Mouse (Mus musculus) megakaryocyte, embryonic 14.5 days (primary cell): ENCODE data around the gene Ccdc134. TPM values are rescaled to one million over a fixed set of nuclear protein-coding genes. Genes with fewer than 3 reads are reported as not detected.
A peak's percentile ranks its signal among the peaks of the same experiment; 100 is the strongest.

Experiments used
- H3K27me3 ChIP-seq: replicated peaks from 2 replicates; pipeline ENCODE3; 2012; ENCODE audit warnings: inconsistent platforms
- H3K36me3 ChIP-seq: replicated peaks from 2 replicates; pipeline ENCODE3; 2012; ENCODE audit warnings: low read length, inconsistent platforms, mixed read lengths
- H3K4me1 ChIP-seq: 2 replicates; pipeline ENCODE4 v1.6.1; 2012; ENCODE audit warnings: inconsistent platforms
- H3K4me3 ChIP-seq: replicated peaks from 2 replicates; pipeline ENCODE3; 2012; ENCODE audit warnings: moderate library complexity, mild to moderate bottlenecking, inconsistent platforms
- H3K9me3 ChIP-seq: 2 replicates; pipeline ENCODE4 v1.6.1; 2012; ENCODE audit warnings: inconsistent platforms
- FLI1 ChIP-seq: IDR thresholded peaks from 2 replicates; pipeline ENCODE4 v1.6.1; 2012; ENCODE audit warnings: low read length, inconsistent platforms, mixed read lengths
- GATA1 ChIP-seq: IDR thresholded peaks from 3 replicates; pipeline ENCODE4 v1.6.1; 2012; ENCODE audit warnings: mixed read lengths, low read length, inconsistent platforms, borderline replicate concordance
- polyA plus RNA-seq: library from polyadenylated mRNA; stranded (reverse); fragments of >175 nt; gene quantifications from 2 replicates; pipeline ENCODE4 v1.2.3, GENCODE M21; 2012; ENCODE audit warnings: low replicate concordance; ENCODE audit not compliant: insufficient read depth

Ccdc134 gene
- polyA plus RNA-seq, 1 experiment: 4.1 TPM

DNA sequence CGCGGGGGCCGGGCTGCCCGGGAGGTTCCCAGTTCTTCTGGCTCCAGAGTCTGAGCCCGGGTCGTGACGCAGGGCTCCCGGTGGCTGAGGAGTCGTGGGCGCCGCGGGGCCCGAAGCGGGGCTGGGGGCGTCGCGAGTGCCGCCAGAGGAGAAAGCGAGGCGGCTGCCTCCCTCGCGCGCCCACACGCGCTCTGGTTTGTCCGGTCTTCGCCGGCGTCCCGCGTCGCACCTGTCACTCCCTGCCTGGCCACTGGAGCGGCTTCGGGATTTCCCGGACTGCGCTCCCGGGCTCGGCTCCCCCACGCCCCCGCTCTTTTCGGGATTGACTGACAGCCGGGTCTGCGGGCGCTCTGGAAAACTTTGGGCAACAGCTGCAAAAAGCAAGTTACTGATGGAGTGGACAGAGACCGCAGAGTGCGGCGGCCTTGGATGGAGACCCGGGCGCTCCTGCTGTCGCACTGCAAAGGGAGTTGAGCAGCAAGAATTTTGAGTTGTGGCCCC is 19.9 kb downstream of the Ccdc134 start:
- H3K4me1 ChIP-seq: peaks cover 70% of the 10 kb centered on the region
- TF ChIP-seq GATA1 (no peak), FLI1 (no peak)
- H3K4me3 ChIP-seq: peak overlapping the region; percentile 99
- H3K36me3 ChIP-seq: peaks cover 38% of the 10 kb centered on the region
- H3K9me3 ChIP-seq: no peaks in the 10 kb centered on the region
- H3K27me3 ChIP-seq: no peaks in the 10 kb centered on the region

DNA sequence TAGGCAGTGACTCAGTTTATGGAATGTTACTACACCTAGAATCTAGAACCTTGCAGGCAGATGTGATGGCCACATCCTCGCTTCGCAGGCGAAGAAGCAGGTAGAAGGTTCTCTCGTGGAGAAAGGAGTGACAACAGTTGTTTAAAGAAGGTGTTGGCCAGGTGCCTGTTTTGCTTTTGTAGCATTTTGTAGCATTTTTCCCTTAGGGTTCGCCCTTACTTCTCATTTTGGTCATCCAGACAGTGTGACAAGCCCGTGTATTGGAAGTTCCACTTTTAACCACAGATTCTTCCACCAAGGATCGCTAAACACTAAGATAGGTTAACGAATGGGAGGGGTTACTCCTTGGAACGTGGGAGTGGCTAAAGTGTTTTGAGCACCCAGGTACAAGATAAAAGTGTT is 20.8 kb downstream of the Ccdc134 start:
- no peak for TF ChIP-seq GATA1
- no peak for TF ChIP-seq FLI1

DNA sequence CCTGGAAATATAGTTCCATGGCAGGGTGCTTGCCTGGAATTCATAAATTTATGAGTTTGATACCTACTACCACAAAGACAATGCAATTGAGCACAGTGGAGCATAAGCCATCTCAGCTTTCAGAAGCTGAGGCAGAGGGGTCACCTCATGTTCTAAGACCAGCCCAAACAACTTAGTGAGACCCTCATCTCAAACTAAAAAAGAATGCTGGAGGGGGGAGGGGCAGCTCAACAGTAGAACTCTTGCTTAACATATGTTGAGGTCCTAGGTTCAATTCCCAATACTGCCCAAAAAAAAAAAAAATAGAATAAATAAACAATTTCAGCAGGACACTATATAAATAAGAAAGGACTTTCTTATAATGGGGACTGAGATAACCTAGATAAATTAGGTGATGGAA is 22.3 kb downstream of the Ccdc134 start:
- Histone ChIP-seq H3K36me3 (peaks cover 52% of the 10 kb centered on the region), H3K4me1 (peaks cover 81% of the 10 kb centered on the region), H3K4me3 (no peak overlapping the region), H3K9me3 (no peaks in the 10 kb centered on the region), H3K27me3 (no peaks in the 10 kb centered on the region)
- TF ChIP-seq GATA1: no peak
- TF ChIP-seq FLI1: no peak

More for the DNA sequence above, 20.8 kb downstream of the Ccdc134 start:
- no peaks in the 10 kb centered on the region for H3K27me3 ChIP-seq
- peaks cover 42% of the 10 kb centered on the region for H3K36me3 ChIP-seq
- H3K4me1 ChIP-seq: peaks cover 79% of the 10 kb centered on the region
- H3K4me3 ChIP-seq: peak overlapping the region; percentile 99
- H3K9me3 ChIP-seq: no peaks in the 10 kb centered on the region

DNA sequence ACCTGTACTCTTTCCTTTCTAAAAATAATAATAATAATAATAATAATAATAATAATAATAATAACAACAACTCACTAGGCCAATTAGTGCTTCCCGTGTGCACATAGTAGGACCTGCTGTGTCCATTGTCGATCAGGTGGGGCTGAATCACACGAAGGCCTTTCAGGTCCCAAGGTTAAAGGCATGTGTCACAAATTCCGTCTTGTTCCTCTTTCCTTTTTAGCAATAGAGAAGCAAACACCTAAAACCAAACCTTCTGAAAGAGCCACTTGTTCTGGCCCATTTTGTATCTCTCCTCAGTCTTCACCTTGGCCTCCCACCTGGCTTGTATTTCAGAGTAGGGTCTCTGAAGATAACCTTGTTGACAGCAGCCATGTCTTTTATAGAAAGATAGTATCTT is 23.5 kb downstream of the Ccdc134 start:
- no peaks in the 10 kb centered on the region for H3K9me3 ChIP-seq
- H3K4me1 ChIP-seq: peaks cover 81% of the 10 kb centered on the region
- no peaks in the 10 kb centered on the region for H3K27me3 ChIP-seq
- H3K36me3 ChIP-seq: peaks cover 54% of the 10 kb centered on the region
- TF ChIP-seq GATA1: no peak
- no peak for TF ChIP-seq FLI1
- H3K4me3 ChIP-seq: no peak overlapping the region

DNA sequence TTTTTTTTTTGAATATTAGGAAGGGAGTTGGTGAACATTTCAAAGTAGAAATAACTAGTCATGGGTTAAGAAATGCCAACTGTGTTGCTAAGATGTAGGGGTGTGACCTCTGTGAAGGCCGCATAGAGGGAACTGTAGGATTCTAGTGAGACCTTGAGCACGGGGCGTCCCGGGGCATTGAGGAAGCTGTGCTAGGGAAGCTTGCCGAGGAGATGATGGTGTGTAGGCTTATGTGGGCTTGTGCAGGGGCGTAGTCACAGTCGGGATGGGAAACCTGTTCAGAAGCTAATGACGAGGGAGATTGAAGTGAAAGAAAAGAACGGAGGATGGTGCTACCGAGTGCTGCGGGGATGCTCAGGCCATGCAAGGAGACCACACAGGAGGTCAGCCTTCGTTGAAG is 24.3 kb downstream of the Ccdc134 start:
- H3K4me3 ChIP-seq: peak overlapping the region; percentile 21
- TF ChIP-seq FLI1 (no peak), GATA1 (no peak)
- peaks cover 83% of the 10 kb centered on the region for H3K4me1 ChIP-seq
- H3K36me3 ChIP-seq: peaks cover 58% of the 10 kb centered on the region
- H3K9me3 ChIP-seq: no peaks in the 10 kb centered on the region
- H3K27me3 ChIP-seq: no peaks in the 10 kb centered on the region

DNA sequence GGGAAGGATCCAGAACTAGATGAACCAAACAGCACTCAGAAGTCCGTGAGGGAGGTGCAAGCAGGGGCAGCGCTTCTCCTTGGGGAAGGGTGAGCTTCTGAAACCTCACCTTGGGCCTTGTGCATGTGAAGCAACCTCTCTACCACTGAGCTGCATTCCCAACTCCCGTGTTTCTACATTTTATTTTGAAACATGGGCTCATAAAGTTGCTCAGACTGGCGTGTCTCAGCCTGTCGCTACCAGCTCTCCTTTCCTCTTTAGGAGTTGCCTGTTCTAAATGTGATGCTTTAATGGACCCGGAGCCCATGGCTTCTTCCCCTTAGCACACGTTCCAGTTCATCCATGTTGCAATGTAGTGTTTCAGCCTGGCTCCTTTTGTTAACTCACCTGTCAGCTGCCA is 24.7 kb downstream of the Ccdc134 start:
- TF ChIP-seq FLI1 (no peak), GATA1 (no peak)
- Histone ChIP-seq H3K4me3 (peak overlapping the region; percentile 21), H3K9me3 (no peaks in the 10 kb centered on the region), H3K4me1 (peaks cover 87% of the 10 kb centered on the region), H3K27me3 (no peaks in the 10 kb centered on the region), H3K36me3 (peaks cover 61% of the 10 kb centered on the region)

DNA sequence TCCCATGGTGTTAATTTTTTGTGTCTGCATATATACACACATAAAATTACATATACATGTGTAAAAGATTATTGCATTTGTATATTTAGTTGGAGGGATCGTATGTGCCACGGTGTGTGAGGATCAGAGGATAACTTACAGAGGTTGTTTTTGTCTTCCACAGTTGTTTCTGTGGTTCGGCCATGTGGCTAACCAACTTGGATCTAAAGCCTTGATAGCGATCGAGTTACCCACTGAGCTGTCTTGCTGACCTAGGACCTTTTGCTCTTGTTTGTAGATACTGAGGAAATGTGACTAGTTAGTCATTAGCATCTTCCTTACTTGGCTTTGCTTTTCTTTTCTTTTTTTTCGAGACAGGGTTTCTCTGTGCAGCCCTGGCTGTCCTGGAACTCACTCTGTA is 28.6 kb downstream of the Ccdc134 start:
- no peaks in the 10 kb centered on the region for H3K9me3 ChIP-seq
- H3K27me3 ChIP-seq: no peaks in the 10 kb centered on the region
- H3K36me3 ChIP-seq: peaks cover 77% of the 10 kb centered on the region
- H3K4me3 ChIP-seq: no peak overlapping the region
- TF ChIP-seq GATA1 (no peak), FLI1 (no peak)
- peaks cover 99% of the 10 kb centered on the region for H3K4me1 ChIP-seq

DNA sequence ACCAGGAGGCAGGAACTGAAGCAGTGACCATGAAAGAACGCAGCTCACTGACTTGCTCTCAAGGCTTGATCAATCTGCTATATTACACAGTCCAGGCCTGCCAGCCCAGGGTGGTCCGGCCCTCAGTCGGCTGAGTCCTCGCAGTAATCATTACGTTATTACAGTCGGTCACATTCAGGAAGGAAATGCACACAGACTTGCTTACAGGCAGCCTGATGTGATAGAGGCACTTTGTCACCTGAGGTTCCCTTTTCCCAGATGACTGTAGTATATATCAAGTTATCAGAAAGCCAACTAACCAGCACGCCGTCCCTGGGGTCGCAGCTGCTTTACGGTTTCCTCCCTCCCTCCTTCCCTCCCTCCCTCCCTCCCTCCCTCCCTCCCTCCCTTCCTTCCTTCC is 29.2 kb downstream of the Ccdc134 start:
- Histone ChIP-seq H3K9me3 (no peaks in the 10 kb centered on the region), H3K27me3 (no peaks in the 10 kb centered on the region), H3K4me1 (peaks cover 100% of the 10 kb centered on the region), H3K4me3 (peak overlapping the region; percentile 15), H3K36me3 (peaks cover 77% of the 10 kb centered on the region)
- no peak for TF ChIP-seq GATA1
- TF ChIP-seq FLI1: no peak

DNA sequence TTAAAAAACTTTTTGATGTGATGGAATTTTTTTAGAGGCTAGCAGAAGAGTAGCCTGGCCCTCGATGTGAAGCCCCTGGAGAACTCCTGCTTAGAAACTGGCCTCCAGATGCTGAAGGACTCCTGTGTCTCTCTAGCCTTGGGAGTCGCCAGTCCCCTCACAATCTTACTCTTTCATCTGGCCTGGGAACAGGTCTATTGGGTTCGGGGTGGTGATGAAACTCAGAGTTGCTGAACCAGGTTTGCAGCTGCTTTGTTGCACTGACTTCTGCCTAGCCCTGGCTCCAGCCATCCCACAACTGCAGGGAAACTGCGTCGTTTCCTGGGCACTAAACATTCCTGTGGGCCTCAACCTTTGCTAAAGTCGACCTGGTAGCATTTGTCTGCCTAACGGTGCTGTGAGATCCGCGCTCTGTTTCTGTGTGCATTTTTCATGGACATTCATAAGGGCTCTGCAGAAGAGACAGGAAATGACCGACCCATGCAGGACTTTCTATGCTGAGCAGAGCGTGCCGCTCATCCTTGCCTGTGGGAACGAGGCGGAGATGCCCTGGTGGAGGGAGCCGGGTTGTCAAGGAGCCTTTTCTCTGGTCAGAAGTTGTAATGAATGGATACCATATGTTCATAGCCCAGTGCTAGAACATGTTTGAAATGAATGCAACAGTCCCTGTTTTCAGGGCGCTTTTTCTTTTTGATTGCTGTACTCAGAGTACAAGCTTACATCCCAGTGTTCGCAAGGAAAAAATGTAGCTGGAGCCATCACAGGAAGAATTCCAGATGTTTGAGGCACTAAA is 30.7 kb downstream of the Ccdc134 start:
- Histone ChIP-seq H3K4me3 (no peak overlapping the region), H3K27me3 (no peaks in the 10 kb centered on the region), H3K4me1 (peaks cover 100% of the 10 kb centered on the region), H3K9me3 (no peaks in the 10 kb centered on the region), H3K36me3 (peaks cover 69% of the 10 kb centered on the region)
- no peak for TF ChIP-seq FLI1
- no peak for TF ChIP-seq GATA1

DNA sequence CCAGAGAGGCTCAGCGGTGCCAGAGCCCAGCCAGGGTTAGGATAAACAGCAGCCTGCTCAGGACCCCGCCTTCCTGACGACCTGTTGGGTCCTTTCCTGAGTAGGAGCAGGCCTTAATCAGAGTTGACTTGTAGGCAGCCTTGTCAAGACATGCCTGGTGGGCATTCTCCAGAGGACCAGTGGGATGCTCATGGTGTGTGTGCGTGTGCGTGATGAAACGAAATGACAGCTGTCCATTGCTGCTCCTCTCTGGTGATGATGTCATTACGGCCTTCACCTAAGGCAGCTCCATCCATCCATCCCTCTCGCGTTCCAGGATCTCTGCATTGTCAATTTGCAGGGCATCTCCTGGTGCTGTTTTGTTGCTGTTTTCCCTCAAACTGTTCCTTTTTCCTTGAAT is 31.7 kb downstream of the Ccdc134 start:
- Histone ChIP-seq H3K4me1 (peaks cover 100% of the 10 kb centered on the region), H3K4me3 (peak overlapping the region; percentile 60), H3K36me3 (peaks cover 63% of the 10 kb centered on the region), H3K9me3 (no peaks in the 10 kb centered on the region), H3K27me3 (no peaks in the 10 kb centered on the region)
- TF ChIP-seq FLI1: no peak
- TF ChIP-seq GATA1: no peak
